Mouse (Mus musculus) ES-Bruce4 (cell line): Measurements from ENCODE around the gene Cdsn. TPM values are rescaled to one million over a fixed set of nuclear protein-coding genes. Genes with fewer than 3 reads are reported as not detected.
"Not testable (repeated sequence)": the region's sequence is repeated elsewhere in the genome, so short reads cannot be mapped to it uniquely, and the experiment has no call there.

Experiments used
- H3K27ac ChIP-seq: 2 replicates; pipeline ENCODE4 v1.5.1; 2012; ENCODE audit warnings: low read length, inconsistent platforms; ENCODE audit not compliant: insufficient read depth
- H3K27me3 ChIP-seq: 2 replicates; pipeline ENCODE4 v1.6.1; 2012; ENCODE audit warnings: mild to moderate bottlenecking, low read length, inconsistent platforms; ENCODE audit not compliant: control insufficient read depth, poor library complexity, insufficient read depth, severe bottlenecking
- H3K36me3 ChIP-seq: 2 replicates; pipeline ENCODE4 v1.6.1; 2012; ENCODE audit warnings: inconsistent platforms, mild to moderate bottlenecking, low read length, moderate library complexity; ENCODE audit not compliant: control insufficient read depth, poor library complexity, insufficient read depth, severe bottlenecking
- H3K4me1 ChIP-seq: one replicate; pipeline ENCODE4 v1.8.1; 2011; ENCODE audit warnings: low read length; ENCODE audit not compliant: control insufficient read depth, insufficient read depth
- H3K4me3 ChIP-seq: 2 replicates; pipeline ENCODE4 v1.5.1; 2011; ENCODE audit warnings: low read depth, mild to moderate bottlenecking, low read length
- H3K9ac ChIP-seq: 2 replicates; pipeline ENCODE4 v1.6.1; 2012; ENCODE audit warnings: low read depth, mild to moderate bottlenecking, inconsistent platforms; ENCODE audit not compliant: poor library complexity, severe bottlenecking
- H3K9me3 ChIP-seq: replicated peaks from 2 replicates; pipeline ENCODE4 v1.6.1; 2012; ENCODE audit warnings: mild to moderate bottlenecking, low read length, inconsistent platforms; ENCODE audit not compliant: control insufficient read depth, poor library complexity, insufficient read depth, severe bottlenecking
- CTCF ChIP-seq: IDR thresholded peaks from one replicate; pipeline ENCODE4 v1.8.1; 2011; ENCODE audit warnings: low read depth, low read length
- EP300 ChIP-seq: IDR thresholded peaks from 2 replicates; pipeline ENCODE4 v1.6.1; 2011; ENCODE audit warnings: low read depth, low read length; ENCODE audit not compliant: insufficient read depth
- POLR2A ChIP-seq: IDR thresholded peaks from one replicate; pipeline ENCODE4 v1.8.1; 2011; ENCODE audit warnings: low read length; ENCODE audit not compliant: insufficient read depth
- polyA plus RNA-seq: library from polyadenylated mRNA; stranded (reverse); fragments of >200 nt; gene quantifications from 2 replicates; pipeline ENCODE4 v1.2.4, GENCODE M21; 2011; ENCODE audit warnings: low read depth; ENCODE audit not compliant: missing spikeins, insufficient read depth, insufficient read length

Gene Cdsn
- polyA plus RNA-seq, 1 experiment: not detected

- no peak for TF ChIP-seq EP300
- no peak for TF ChIP-seq POLR2A
- no peak for TF ChIP-seq CTCF
- H3K9ac ChIP-seq: peak overlapping the region; percentile 75
- H3K4me1 ChIP-seq: peaks cover 3% of the 10 kb centered on the region
- no peaks in the 10 kb centered on the region for H3K27me3 ChIP-seq
- H3K27ac ChIP-seq: peak overlapping the region; percentile 74
- peak overlapping the region; percentile 97 for H3K4me3 ChIP-seq
- no peaks in the 10 kb centered on the region for H3K9me3 ChIP-seq
- peaks cover 17% of the 10 kb centered on the region for H3K36me3 ChIP-seq
Observed at GRCm38 (mm10) chr17:35506881-35507280, 45.0 kb upstream of the Cdsn start.

- peak overlapping the region; percentile 97 for H3K4me3 ChIP-seq
Observed at GRCm38 (mm10) chr17:35507556-35508260, 44.2 kb upstream of the Cdsn start.

GRCm38 (mm10) chr17:35508279-35508678 lies 43.6 kb upstream of the Cdsn start:
- peak; percentile 12 for TF ChIP-seq CTCF
- peaks cover 28% of the 10 kb centered on the region for H3K36me3 ChIP-seq
- not testable (repeated sequence) for H3K9me3 ChIP-seq, H3K4me1 ChIP-seq, H3K27me3 ChIP-seq
- peak overlapping the region; percentile 75 for H3K9ac ChIP-seq
- H3K4me3 ChIP-seq: peak overlapping the region; percentile 97
- H3K27ac ChIP-seq: peak overlapping the region; percentile 88

More at GRCm38 (mm10) chr17:35507556-35508260, 44.2 kb upstream of the Cdsn start:
- no peaks in the 10 kb centered on the region for H3K9me3 ChIP-seq
- peak overlapping the region; percentile 75 for H3K9ac ChIP-seq
- no peak for TF ChIP-seq EP300
- no peak for TF ChIP-seq CTCF
- TF ChIP-seq POLR2A: no peak
- H3K36me3 ChIP-seq: peaks cover 23% of the 10 kb centered on the region
- H3K4me1 ChIP-seq: peaks cover 3% of the 10 kb centered on the region
- peak overlapping the region; percentile 74 for H3K27ac ChIP-seq
- H3K27me3 ChIP-seq: no peaks in the 10 kb centered on the region

- Histone ChIP-seq H3K36me3 (peaks cover 31% of the 10 kb centered on the region), H3K4me3 (peak overlapping the region; percentile 53), H3K27me3 (no peaks in the 10 kb centered on the region), H3K4me1 (no peaks in the 10 kb centered on the region), H3K9me3 (no peaks in the 10 kb centered on the region), H3K27ac (peak overlapping the region; percentile 88), H3K9ac (peak overlapping the region; percentile 46)
- TF ChIP-seq POLR2A (no peak), CTCF (peak; percentile 67), EP300 (peak; percentile 93)
Observed at GRCm38 (mm10) chr17:35509284-35509683, 42.6 kb upstream of the Cdsn start.

GRCm38 (mm10) chr17:35512916-35513626 lies 38.9 kb upstream of the Cdsn start:
- Histone ChIP-seq H3K9me3 (no peaks in the 10 kb centered on the region), H3K9ac (no peak overlapping the region), H3K4me3 (no peak overlapping the region), H3K27ac (peak overlapping the region; percentile 47), H3K27me3 (no peaks in the 10 kb centered on the region), H3K4me1 (no peaks in the 10 kb centered on the region), H3K36me3 (peaks cover 31% of the 10 kb centered on the region)
- TF ChIP-seq CTCF (peak; percentile 24), EP300 (no peak)

- H3K9ac ChIP-seq: no peak overlapping the region
- TF ChIP-seq EP300 (no peak), CTCF (peak; percentile 70), POLR2A (no peak)
Observed at GRCm38 (mm10) chr17:35513886-35514285, 38.0 kb upstream of the Cdsn start.

More at GRCm38 (mm10) chr17:35513886-35514285, 38.0 kb upstream of the Cdsn start:
- peaks cover 27% of the 10 kb centered on the region for H3K36me3 ChIP-seq
- no peaks in the 10 kb centered on the region for H3K27me3 ChIP-seq
- no peaks in the 10 kb centered on the region for H3K4me1 ChIP-seq
- 0 out of 2 replicates have a peak overlapping the region, but pooled peaks have one; percentile 47 for H3K27ac ChIP-seq
- H3K9me3 ChIP-seq: no peaks in the 10 kb centered on the region
- H3K4me3 ChIP-seq: no peak overlapping the region
